Mouse (Mus musculus): ENCODE results near the gene Palm2. TPM values are rescaled to one million over a fixed set of nuclear protein-coding genes. Genes with fewer than 3 reads are reported as not detected.

The Palm2 gene
- polyA plus RNA-seq, 1 experiment from 2014 or later = 1.1 TPM

DNA sequence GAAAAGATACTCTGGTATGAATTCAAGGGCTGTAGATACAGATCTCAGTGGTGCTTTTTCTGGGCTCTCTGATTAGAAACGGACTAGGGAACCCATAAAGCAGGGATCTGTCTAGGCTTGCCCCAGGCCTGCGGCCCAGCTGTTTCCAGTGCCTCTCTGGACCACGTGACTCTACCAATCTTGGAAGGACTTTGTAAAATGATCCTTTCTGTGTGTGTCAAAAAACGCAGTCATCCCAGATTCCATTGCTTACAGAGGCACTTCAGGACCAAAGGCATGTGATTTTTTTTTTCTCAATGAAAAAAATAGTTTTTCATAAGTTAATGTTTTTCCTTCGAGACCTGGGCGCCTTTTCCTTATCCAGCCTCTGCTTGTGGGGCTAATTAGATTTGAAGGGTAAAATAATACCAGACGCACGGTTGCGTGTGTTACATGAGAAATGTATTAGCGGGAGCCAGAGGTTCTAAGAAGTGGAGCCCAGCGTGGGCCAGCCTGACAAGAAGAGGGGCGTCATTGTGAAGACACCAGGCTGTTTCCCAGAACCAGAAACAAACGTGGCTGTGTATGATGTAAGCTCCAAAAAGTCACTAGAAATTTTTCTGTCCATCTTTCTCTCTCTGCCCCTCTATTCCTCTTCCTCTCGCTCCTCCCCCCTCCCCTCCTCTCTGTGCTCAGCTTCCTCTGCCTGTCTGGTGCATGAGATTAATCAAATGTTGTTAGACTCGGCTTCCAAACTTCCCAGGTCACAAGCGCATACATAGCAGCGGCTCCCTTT lies 177.4 kb downstream of the Palm2 start:
- H3K36me3 ChIP-seq (ENCODE audit: control insufficient read depth, insufficient read depth) = no peaks in the 10 kb centered on the region
- no peak overlapping the region for H3K9ac ChIP-seq (ENCODE audit: low read depth, low read length)
- H3K4me3 ChIP-seq (ENCODE audit: low read depth, low read length) = no peak overlapping the region
- ATAC-seq = no peak
- 53% methylated on average over 17 of the region's 17 CpGs for WGBS
- no peaks in the 10 kb centered on the region for H3K4me1 ChIP-seq (replicated peaks; ENCODE audit: control insufficient read depth, insufficient read depth, low read length)
- no peak overlapping the region; the same call in 1 of the 2 replicates for H3K4me2 ChIP-seq (replicated peaks; ENCODE audit: low read depth)
- no peak overlapping the region; the same call in 1 of the 2 replicates for H3K27ac ChIP-seq (ENCODE audit: low read depth, low read length)
- no peak for TF ChIP-seq CTCF (IDR thresholded peaks at IDR 0.05; ENCODE audit: low read depth)
- H3K9me3 ChIP-seq (ENCODE audit: control insufficient read depth) = no peaks in the 10 kb centered on the region
- H3K27me3 ChIP-seq (replicated peaks; ENCODE audit: control insufficient read depth, insufficient read depth, low read length) = no peaks in the 10 kb centered on the region

- Histone ChIP-seq H3K9ac (ENCODE audit: low read depth, low read length) (no peak overlapping the region), H3K36me3 (ENCODE audit: control insufficient read depth, insufficient read depth) (no peaks in the 10 kb centered on the region), H3K27ac (ENCODE audit: low read depth, low read length) (no peak overlapping the region), H3K4me2 (replicated peaks; ENCODE audit: low read depth) (no peak overlapping the region), H3K27me3 (replicated peaks; ENCODE audit: control insufficient read depth, insufficient read depth, low read length) (no peaks in the 10 kb centered on the region), H3K4me1 (replicated peaks; ENCODE audit: control insufficient read depth, insufficient read depth, low read length) (no peaks in the 10 kb centered on the region), H3K9me3 (ENCODE audit: control insufficient read depth) (no peaks in the 10 kb centered on the region), H3K4me3 (ENCODE audit: low read depth, low read length) (no peak overlapping the region)
- no peak for TF ChIP-seq CTCF (IDR thresholded peaks at IDR 0.05; ENCODE audit: low read depth)
- WGBS = 84% methylated on average over 5 of the region's 5 CpGs
- ATAC-seq = no peak
Observed at GRCm38 (mm10) chr4:57612716-57613115, 178.7 kb downstream of the Palm2 start.

- WGBS = 89% methylated on average over 4 of the region's 4 CpGs
- no peak for TF ChIP-seq CTCF (IDR thresholded peaks at IDR 0.05; ENCODE audit: low read depth)
- no peaks in the 10 kb centered on the region for H3K9me3 ChIP-seq (ENCODE audit: control insufficient read depth)
Observed at GRCm38 (mm10) chr4:57614686-57615085, 180.6 kb downstream of the Palm2 start.

GRCm38 (mm10) chr4:57618743-57619142 lies 184.7 kb downstream of the Palm2 start:
- no peaks in the 10 kb centered on the region for H3K27me3 ChIP-seq (replicated peaks; ENCODE audit: control insufficient read depth, insufficient read depth, low read length)
- WGBS = 85% methylated on average over 6 of the region's 6 CpGs

More at GRCm38 (mm10) chr4:57614686-57615085, 180.6 kb downstream of the Palm2 start:
- Histone ChIP-seq H3K4me1 (replicated peaks; ENCODE audit: control insufficient read depth, insufficient read depth, low read length) (no peaks in the 10 kb centered on the region), H3K9ac (ENCODE audit: low read depth, low read length) (no peak overlapping the region), H3K27ac (ENCODE audit: low read depth, low read length) (no peak overlapping the region), H3K27me3 (replicated peaks; ENCODE audit: control insufficient read depth, insufficient read depth, low read length) (no peaks in the 10 kb centered on the region), H3K4me3 (ENCODE audit: low read depth, low read length) (no peak overlapping the region), H3K4me2 (replicated peaks; ENCODE audit: low read depth) (no peak overlapping the region), H3K36me3 (ENCODE audit: control insufficient read depth, insufficient read depth) (no peaks in the 10 kb centered on the region)
- no peak for ATAC-seq

DNA sequence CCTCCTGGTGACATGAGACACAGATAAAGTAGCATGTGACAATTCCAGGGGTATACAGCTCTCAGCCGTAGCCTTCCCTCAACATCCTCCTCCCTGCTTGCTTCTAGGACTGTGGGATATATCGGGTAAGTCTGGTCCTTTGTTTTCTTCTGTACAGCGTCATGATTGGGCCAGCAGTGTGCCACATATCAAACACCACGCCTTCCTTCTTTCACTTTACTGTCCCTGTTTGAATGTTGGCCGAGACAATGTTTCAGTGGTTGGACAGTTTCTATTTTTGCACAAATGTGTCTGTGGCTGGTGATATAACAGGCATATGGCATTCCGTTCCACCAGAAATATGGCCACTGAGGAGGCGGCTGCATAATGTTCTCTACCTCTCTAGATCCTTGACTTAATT lies 188.8 kb downstream of the Palm2 start:
- no peak overlapping the region for H3K4me3 ChIP-seq (ENCODE audit: low read depth, low read length)
- H3K4me1 ChIP-seq (replicated peaks; ENCODE audit: control insufficient read depth, insufficient read depth, low read length) = no peaks in the 10 kb centered on the region
- no peak for TF ChIP-seq CTCF (IDR thresholded peaks at IDR 0.05; ENCODE audit: low read depth)
- no peaks in the 10 kb centered on the region for H3K27me3 ChIP-seq (replicated peaks; ENCODE audit: control insufficient read depth, insufficient read depth, low read length)
- no peak for ATAC-seq
- no peak overlapping the region for H3K27ac ChIP-seq (ENCODE audit: low read depth, low read length)
- no peak overlapping the region for H3K9ac ChIP-seq (ENCODE audit: low read depth, low read length)
- no peaks in the 10 kb centered on the region for H3K9me3 ChIP-seq (ENCODE audit: control insufficient read depth)
- WGBS = 73% methylated on average over 7 of the region's 7 CpGs
- no peak overlapping the region for H3K4me2 ChIP-seq (replicated peaks; ENCODE audit: low read depth)
- no peaks in the 10 kb centered on the region for H3K36me3 ChIP-seq (ENCODE audit: control insufficient read depth, insufficient read depth)

More at GRCm38 (mm10) chr4:57618743-57619142, 184.7 kb downstream of the Palm2 start:
- no peak overlapping the region for H3K4me3 ChIP-seq (ENCODE audit: low read depth, low read length)
- no peaks in the 10 kb centered on the region for H3K9me3 ChIP-seq (ENCODE audit: control insufficient read depth)
- H3K4me2 ChIP-seq (replicated peaks; ENCODE audit: low read depth) = no peak overlapping the region
- TF ChIP-seq CTCF (IDR thresholded peaks at IDR 0.05; ENCODE audit: low read depth) = no peak
- no peak overlapping the region for H3K27ac ChIP-seq (ENCODE audit: low read depth, low read length)
- H3K36me3 ChIP-seq (ENCODE audit: control insufficient read depth, insufficient read depth) = no peaks in the 10 kb centered on the region
- H3K9ac ChIP-seq (ENCODE audit: low read depth, low read length) = no peak overlapping the region
- ATAC-seq = no peak
- no peaks in the 10 kb centered on the region for H3K4me1 ChIP-seq (replicated peaks; ENCODE audit: control insufficient read depth, insufficient read depth, low read length)

GRCm38 (mm10) chr4:57624819-57625218 lies 190.8 kb downstream of the Palm2 start:
- H3K4me3 ChIP-seq (ENCODE audit: low read depth, low read length) = no peak overlapping the region
- no peak overlapping the region for H3K27ac ChIP-seq (ENCODE audit: low read depth, low read length)
- no peaks in the 10 kb centered on the region for H3K36me3 ChIP-seq (ENCODE audit: control insufficient read depth, insufficient read depth)
- ATAC-seq = no peak
- WGBS = 89% methylated on average over 2 of the region's 2 CpGs
- no peak overlapping the region for H3K4me2 ChIP-seq (replicated peaks; ENCODE audit: low read depth)
- TF ChIP-seq CTCF (IDR thresholded peaks at IDR 0.05; ENCODE audit: low read depth) = no peak
- no peak overlapping the region for H3K9ac ChIP-seq (ENCODE audit: low read depth, low read length)
- no peaks in the 10 kb centered on the region for H3K4me1 ChIP-seq (replicated peaks; ENCODE audit: control insufficient read depth, insufficient read depth, low read length)
- no peaks in the 10 kb centered on the region for H3K27me3 ChIP-seq (replicated peaks; ENCODE audit: control insufficient read depth, insufficient read depth, low read length)
- H3K9me3 ChIP-seq (ENCODE audit: control insufficient read depth) = no peaks in the 10 kb centered on the region

Measured in intestine, postnatal 0 days (tissue).